Mouse (Mus musculus) heart, embryonic 14.5 days (tissue): ENCODE data around the gene BC025446. TPM values are rescaled to one million over a fixed set of nuclear protein-coding genes. Genes with fewer than 3 reads are reported as not detected.

ENCODE experiments used
- ATAC-seq: fragments of 200-750 bp; cut with Nextera tagmentation; 2 replicates; pipeline ENCODE4 v1.8.0; 2017; ENCODE audit warnings: low read depth, moderate TSS enrichment; ENCODE audit not compliant: insufficient number of reproducible peaks, insufficient read depth, low FRiP score
- H3K27ac ChIP-seq, 2 experiments: fragments of 200-500 bp in 1 of 2; fragments of 300-500 bp in 1 of 2; sonication (generic) in 1 of 2; replicated peaks in 1 of 2; 2 replicates each; pipeline ENCODE4 v1.5.1; 2012 to 2014; ENCODE audit warnings: low read depth in 2 of 2, low read length in 2 of 2, control low read depth in 1 of 2, mild to moderate bottlenecking in 1 of 2, mixed read lengths in 1 of 2; ENCODE audit not compliant: control insufficient read depth in 1 of 2, insufficient read depth in 1 of 2
- H3K27me3 ChIP-seq: fragments of 300-500 bp; sonication (generic); 2 replicates; pipeline ENCODE4 v1.6.1; 2014; ENCODE audit warnings: mild to moderate bottlenecking, low read length, control low read depth; ENCODE audit not compliant: control insufficient read depth, insufficient read depth
- H3K36me3 ChIP-seq: fragments of 300-500 bp; sonication (generic); 2 replicates; pipeline ENCODE4 v1.6.1; 2014; ENCODE audit warnings: mild to moderate bottlenecking, control low read depth, low read length, mixed read lengths; ENCODE audit not compliant: control insufficient read depth, insufficient read depth
- H3K4me1 ChIP-seq, 2 experiments: fragments of 200-500 bp in 1 of 2; fragments of 300-500 bp in 1 of 2; sonication (generic) in 1 of 2; 2 replicates each; pipeline ENCODE4 v1.6.1; 2012 to 2014; ENCODE audit warnings: low read length in 2 of 2, control low read depth in 1 of 2, mixed read lengths in 1 of 2; ENCODE audit not compliant: control insufficient read depth in 2 of 2, insufficient read depth in 2 of 2
- H3K4me2 ChIP-seq: fragments of 300-500 bp; sonication (generic); 2 replicates; pipeline ENCODE4 v1.6.1; 2014; ENCODE audit warnings: mild to moderate bottlenecking, low read length
- H3K4me3 ChIP-seq, 2 experiments: fragments of 200-500 bp in 1 of 2; fragments of 300-500 bp in 1 of 2; sonication (generic) in 1 of 2; 2 replicates each; pipeline ENCODE4 v1.5.1; 2012 to 2014; ENCODE audit warnings: low read length in 2 of 2, mild to moderate bottlenecking in 2 of 2, control low read depth in 1 of 2, low read depth in 1 of 2, moderate library complexity in 1 of 2; ENCODE audit not compliant: control insufficient read depth in 1 of 2, insufficient read depth in 1 of 2
- H3K9ac ChIP-seq: fragments of 300-500 bp; sonication (generic); 2 replicates; pipeline ENCODE4 v1.6.1; 2014; ENCODE audit warnings: mild to moderate bottlenecking, low read length
- H3K9me3 ChIP-seq: fragments of 300-500 bp; sonication (generic); 2 replicates; pipeline ENCODE4 v1.6.1; 2016; ENCODE audit warnings: low read length, control low read depth; ENCODE audit not compliant: control insufficient read depth
- WGBS: fragments of 180-500 bp; shearing (Covaris S2); extraction: QIAGEN DNeasy Blood & Tissue Kit; methylation state at CpG from one replicate; pipeline ENCODE4 v1.1.7; 2014; 5-methylcytosine and 5-hydroxymethylcytosine counted together
- polyA plus RNA-seq: library from polyadenylated mRNA; unstranded; fragments of >200 nt; fragmentation: Nextera tagmentation; extraction: Ambion mirVana; gene quantifications from 2 replicates; pipeline ENCODE4 v1.2.1, GENCODE M21; 2014

BC025446 gene
- polyA plus RNA-seq, 1 experiment from 2014 or later, result not detected

DNA sequence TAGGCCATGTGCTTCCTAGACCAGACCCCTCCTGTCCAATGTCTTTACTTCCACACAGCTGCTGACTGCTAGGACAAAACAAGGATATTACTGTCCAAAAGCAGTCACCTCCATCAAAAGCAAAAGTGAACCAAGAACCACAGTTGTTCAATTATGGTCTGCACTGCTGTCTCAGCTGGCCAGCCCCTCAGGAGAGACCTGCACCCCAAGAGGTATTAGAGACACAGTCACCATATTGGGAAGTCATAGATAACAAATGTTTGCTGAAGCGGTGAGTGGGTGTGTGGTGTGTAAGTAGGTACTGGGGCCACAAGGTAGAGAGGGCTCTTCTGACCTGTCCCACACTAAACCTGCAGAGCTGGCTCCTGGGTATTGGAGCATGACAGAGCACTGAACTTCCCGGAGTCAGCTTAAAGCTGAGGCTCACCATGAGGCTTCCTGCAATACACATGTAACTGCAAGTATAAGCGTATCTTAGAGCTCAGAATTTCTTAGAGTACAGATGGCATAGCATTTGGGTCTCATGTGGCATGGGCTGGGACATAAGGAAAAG, 21.6 kb downstream of the BC025446 start:
- no peak overlapping the region for H3K4me2 ChIP-seq
- H3K27ac ChIP-seq, result no peak overlapping the region
- H3K9ac ChIP-seq, result no peak overlapping the region
- no peaks in the 10 kb centered on the region for H3K4me1 ChIP-seq
- no peaks in the 10 kb centered on the region for H3K9me3 ChIP-seq
- WGBS, result 77% methylated on average over 3 of the region's 3 CpGs
- H3K27me3 ChIP-seq, result no peaks in the 10 kb centered on the region
- ATAC-seq, result no peak
- no peaks in the 10 kb centered on the region for H3K36me3 ChIP-seq
- no peak overlapping the region for H3K4me3 ChIP-seq

DNA sequence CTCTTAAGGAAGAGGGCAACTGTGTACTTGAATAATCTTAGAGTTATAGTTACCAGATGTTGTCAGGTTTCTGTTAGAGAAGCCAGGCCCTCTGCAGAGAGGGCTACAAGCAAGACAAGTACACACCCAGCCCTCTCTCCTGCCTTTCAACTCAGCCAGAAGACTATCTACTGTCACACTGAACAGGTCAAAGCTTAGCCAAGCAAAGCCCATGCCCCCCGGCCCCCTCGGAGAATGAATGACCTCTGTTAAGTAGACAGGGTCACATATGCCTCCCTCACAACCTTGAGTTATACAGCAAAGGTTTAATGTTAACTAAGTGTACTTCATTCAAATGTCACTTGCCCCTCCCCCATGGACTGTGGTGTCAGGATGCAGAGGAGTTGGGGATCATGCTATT, 24.4 kb downstream of the BC025446 start:
- H3K9ac ChIP-seq, result no peak overlapping the region
- H3K4me3 ChIP-seq, result no peak overlapping the region
- no peaks in the 10 kb centered on the region for H3K36me3 ChIP-seq
- no peak overlapping the region for H3K27ac ChIP-seq
- no peaks in the 10 kb centered on the region for H3K9me3 ChIP-seq
- WGBS, result 75% methylated on average over 2 of the region's 2 CpGs
- no peak for ATAC-seq
- no peaks in the 10 kb centered on the region for H3K27me3 ChIP-seq
- H3K4me2 ChIP-seq, result no peak overlapping the region
- H3K4me1 ChIP-seq, result no peaks in the 10 kb centered on the region

DNA sequence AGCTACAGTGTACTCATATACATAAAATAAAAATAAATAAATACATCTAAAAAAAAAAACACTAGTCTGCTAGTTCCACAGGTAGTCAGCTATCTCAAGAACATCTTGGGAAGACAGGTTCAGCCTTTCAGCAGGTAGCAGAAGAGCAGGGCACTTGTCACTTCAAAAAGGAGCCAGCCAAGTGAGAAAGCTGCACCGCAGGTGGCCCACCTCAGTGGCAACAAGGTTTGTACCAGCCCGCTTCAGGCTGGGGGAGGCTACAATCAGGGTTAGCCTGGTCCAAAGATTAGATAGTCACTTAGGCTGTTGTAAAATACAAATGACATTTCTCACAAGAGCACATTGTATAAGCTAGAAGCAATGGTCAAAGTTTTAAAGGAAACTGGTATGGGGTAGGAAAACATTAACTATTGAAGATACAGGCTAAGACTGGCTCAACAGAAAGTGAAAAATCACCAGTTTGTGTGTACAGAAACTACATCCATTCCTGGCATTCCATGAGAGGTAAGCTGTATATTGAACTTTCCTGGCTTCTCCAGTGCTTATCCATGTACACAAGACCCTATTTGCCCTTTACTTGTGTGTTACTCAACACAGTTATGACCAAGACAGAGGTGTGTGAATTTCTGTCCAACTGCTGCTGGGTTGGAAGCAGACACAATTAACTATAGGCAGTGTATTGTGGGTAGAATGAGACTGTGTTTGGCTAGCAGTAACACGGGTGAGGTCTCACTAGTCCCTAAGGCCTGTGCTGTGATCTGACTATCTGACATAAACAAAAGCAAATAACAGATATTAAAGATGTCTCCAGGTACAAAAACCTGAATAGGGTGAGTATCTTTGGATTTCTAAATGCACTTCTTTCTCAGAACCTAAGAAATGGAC, 26.8 kb downstream of the BC025446 start:
- H3K36me3 ChIP-seq, result no peaks in the 10 kb centered on the region
- ATAC-seq, result no peak
- no peak overlapping the region for H3K4me2 ChIP-seq
- H3K4me1 ChIP-seq, result no peaks in the 10 kb centered on the region
- no peaks in the 10 kb centered on the region for H3K27me3 ChIP-seq
- no peak overlapping the region for H3K9ac ChIP-seq
- WGBS, result 49% methylated on average over 3 of the region's 3 CpGs
- no peak overlapping the region for H3K4me3 ChIP-seq
- no peak overlapping the region for H3K27ac ChIP-seq
- H3K9me3 ChIP-seq, result no peaks in the 10 kb centered on the region

DNA sequence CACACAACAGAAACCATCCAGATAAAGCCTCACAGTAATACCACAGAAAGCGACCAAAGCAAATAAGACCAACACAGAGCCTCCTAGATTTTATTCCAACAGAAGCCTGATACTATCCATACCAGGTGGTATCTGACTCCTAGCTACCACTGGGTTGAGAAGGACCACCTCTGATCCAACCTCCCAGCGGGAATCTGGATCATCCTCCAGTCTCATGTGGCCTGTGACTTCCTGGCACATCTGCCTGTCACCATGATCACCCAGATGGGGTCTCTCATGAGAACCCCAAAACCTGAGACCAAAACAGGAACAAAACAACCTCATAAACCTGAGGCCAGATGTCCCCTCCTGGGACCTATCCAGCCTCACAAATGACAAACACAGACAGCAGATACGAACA, 38.5 kb downstream of the BC025446 start:
- H3K27ac ChIP-seq, result no peak overlapping the region
- H3K9me3 ChIP-seq, result no peaks in the 10 kb centered on the region
- WGBS, result 80% methylated on average over 3 of the region's 3 CpGs
- H3K4me1 ChIP-seq, result no peaks in the 10 kb centered on the region
- H3K4me3 ChIP-seq, result no peak overlapping the region
- H3K4me2 ChIP-seq, result no peak overlapping the region
- no peak overlapping the region for H3K9ac ChIP-seq
- ATAC-seq, result no peak
- H3K36me3 ChIP-seq, result no peaks in the 10 kb centered on the region
- H3K27me3 ChIP-seq, result no peaks in the 10 kb centered on the region

DNA sequence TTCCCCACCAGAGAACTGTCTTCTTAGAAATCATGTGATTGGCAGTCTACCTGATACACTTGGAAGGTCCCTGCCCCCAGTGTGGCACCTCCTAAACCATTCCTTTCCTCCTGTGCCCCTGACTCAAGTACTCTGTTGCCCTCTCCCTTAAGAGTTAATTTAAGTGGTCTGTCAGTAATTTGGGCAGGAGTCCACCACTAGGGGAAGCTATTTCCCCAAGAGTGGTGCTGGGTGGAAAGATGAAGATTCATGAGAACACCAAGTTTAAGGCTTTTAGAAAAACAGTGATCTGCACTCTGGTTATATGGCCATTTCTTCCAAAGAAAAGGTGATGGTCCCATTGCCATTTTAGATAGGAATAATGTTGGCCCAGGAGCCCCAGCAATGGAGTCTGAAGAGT, 49.7 kb downstream of the BC025446 start:
- H3K36me3 ChIP-seq, result no peaks in the 10 kb centered on the region
- H3K4me1 ChIP-seq, result no peaks in the 10 kb centered on the region
- H3K4me2 ChIP-seq, result no peak overlapping the region
- no peak for ATAC-seq
- H3K27me3 ChIP-seq, result no peaks in the 10 kb centered on the region
- no peak overlapping the region for H3K4me3 ChIP-seq
- H3K9me3 ChIP-seq, result no peaks in the 10 kb centered on the region
- H3K27ac ChIP-seq, result no peak overlapping the region
- no peak overlapping the region for H3K9ac ChIP-seq

DNA sequence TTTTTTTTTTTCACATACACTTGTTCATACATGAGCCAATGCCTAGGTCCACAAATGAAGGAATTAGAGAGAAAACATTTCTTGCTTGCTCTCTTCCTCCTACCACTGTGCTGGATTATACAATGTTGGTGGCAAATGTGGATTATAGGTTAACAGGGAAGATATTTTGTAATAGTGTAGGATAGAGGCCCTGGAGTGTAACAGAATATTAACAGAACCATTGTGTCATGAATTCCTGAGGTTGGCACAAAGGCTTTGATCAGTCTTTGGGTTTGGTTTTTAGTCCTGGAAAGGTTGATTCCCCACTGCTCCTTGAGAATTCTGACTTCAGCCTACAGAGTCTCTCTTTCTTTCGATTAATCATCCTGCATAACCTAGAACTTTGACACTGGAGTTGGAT, 50.5 kb downstream of the BC025446 start:
- no peak overlapping the region for H3K4me2 ChIP-seq
- H3K27me3 ChIP-seq, result no peaks in the 10 kb centered on the region
- 59% methylated on average over 1 of the region's 1 CpGs for WGBS
- no peak overlapping the region for H3K9ac ChIP-seq
- H3K27ac ChIP-seq, result no peak overlapping the region
- no peaks in the 10 kb centered on the region for H3K36me3 ChIP-seq
- no peak overlapping the region for H3K4me3 ChIP-seq
- no peaks in the 10 kb centered on the region for H3K4me1 ChIP-seq
- no peaks in the 10 kb centered on the region for H3K9me3 ChIP-seq
- no peak for ATAC-seq

DNA sequence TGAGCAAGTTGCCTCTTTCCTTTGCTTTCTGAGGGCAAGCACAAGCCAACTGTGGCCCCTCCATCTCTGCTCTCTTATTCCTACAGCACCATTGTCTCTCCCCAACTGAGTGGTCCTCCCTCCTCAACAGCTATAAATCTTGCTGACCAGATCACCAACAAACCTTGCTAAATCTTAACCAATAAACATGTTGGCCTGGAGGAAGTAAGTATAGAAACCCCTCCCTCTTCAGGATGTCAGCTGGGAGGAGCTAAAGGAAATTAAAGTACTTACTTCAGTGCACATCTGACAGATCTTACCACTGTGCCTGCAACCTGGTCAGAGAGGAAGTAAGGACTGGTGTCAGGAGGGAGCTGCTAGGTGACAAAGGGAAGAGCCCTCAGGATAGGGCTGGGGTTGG, 51.9 kb downstream of the BC025446 start, which contains the start of gene Ly6f:
TSS of gene Ly6f (plus strand) at position 301 of the 400 bp plus-strand sequence.
- Histone ChIP-seq H3K4me3 (no peak within 1 kb of the TSS), H3K9me3 (no peaks in the 10 kb centered on the region), H3K4me1 (no peaks in the 10 kb centered on the region), H3K9ac (no peak within 1 kb of the TSS), H3K27ac (no peak within 1 kb of the TSS), H3K4me2 (no peak within 1 kb of the TSS), H3K27me3 (no peaks in the 10 kb centered on the region), H3K36me3 (no peaks in the 10 kb centered on the region)
- ATAC-seq, result no peak
